Mouse (Mus musculus) thymus, adult 2 months (tissue): ENCODE results near the gene March7.

Experiments used
- CTCF ChIP-seq: fragments of 200-500 bp; IDR thresholded peaks from 2 replicates; pipeline ENCODE4 v1.5.1; 2012; ENCODE audit warnings: mild to moderate bottlenecking, control low read depth, low read length, moderate library complexity, borderline replicate concordance; ENCODE audit not compliant: control insufficient read depth, poor library complexity, insufficient read depth; ENCODE audit errors: extremely low read depth
- POLR2A ChIP-seq: fragments of 200-500 bp; IDR thresholded peaks from 2 replicates; pipeline ENCODE4 v1.6.1; 2012; ENCODE audit warnings: mild to moderate bottlenecking, low read length, control low read depth, moderate library complexity; ENCODE audit not compliant: control insufficient read depth, poor library complexity, insufficient read depth; ENCODE audit errors: extremely low read depth

DNA sequence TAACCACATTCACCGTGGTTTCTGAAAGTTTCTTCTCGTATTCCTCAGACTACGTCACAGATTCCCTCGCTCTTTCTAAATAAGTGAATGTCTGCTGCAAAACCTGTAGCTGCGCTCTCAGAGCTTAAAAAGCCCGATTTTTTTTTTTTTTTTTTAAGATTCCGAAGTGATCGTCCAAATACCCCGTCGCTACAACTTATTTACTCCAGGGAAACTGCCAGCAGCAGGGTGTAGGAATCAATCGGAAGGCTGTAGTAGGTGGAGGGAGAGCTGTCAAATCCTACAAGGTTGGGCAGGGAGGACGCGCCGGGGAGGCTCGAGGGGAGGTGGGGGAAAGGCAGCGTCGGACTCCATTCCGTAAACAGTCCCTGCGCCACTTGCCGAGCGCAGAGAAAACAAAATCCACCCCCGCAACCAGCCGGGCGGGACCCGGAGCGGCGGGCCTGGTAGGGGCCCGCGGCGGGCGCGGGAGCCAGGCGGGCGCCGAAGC, 520 bp upstream of the March7 start:
- TF ChIP-seq POLR2A, result no peak
- TF ChIP-seq CTCF, result no peak
